ENCODE assay signal across 8 mouse cellular contexts in the genomic region with DNA sequence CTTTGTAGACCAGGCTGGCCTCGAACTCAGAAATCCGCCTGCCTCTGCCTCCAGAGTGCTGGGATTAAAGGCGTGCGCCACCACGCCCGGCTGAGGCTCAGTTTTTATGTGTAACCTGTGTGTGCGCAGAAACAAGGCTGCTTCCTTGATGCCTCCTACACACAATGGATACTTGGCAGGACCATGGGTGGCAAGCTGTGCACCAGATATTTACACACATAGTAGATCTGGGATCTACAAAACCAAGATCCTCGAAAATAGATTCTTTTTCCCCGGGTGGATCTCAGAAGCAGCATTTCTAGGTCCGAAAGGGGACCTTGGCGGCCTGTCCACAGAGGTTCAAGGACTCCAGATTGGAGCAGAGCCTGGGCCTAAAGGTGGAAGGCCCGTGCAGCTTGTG. TPM values are rescaled to one million over a fixed set of nuclear protein-coding genes. Genes with fewer than 3 reads are reported as not detected.
DNase-seq lines count a peak whose midpoint lies in the region; ATAC-seq and TF ChIP-seq lines count a peak whose summit lies in the region.

No protein-coding gene starts in this region.

- ATAC-seq in heart, embryonic 12.5 days (ENCODE audit: insufficient number of reproducible peaks, low FRiP score): no peak; the same call in 1 of the 2 replicates
- ATAC-seq in forebrain, embryonic 13.5 days: peak; percentile 14; the same call in 1 of the 2 replicates
- peak; percentile 10 for ATAC-seq in liver, postnatal 0 days

- no peak overlapping the region for H3K27ac ChIP-seq in heart, embryonic 12.5 days (ENCODE audit: poor library complexity, severe bottlenecking)
- H3K27ac ChIP-seq in forebrain, embryonic 13.5 days: 0 out of 2 replicates have a peak overlapping the region, but pooled peaks have one; percentile 44
- peak overlapping the region; percentile 61 for H3K27ac ChIP-seq in liver, postnatal 0 days (ENCODE audit: low read depth)

- H3K27me3 ChIP-seq in heart, embryonic 12.5 days (replicated peaks): peaks cover 18% of the 10 kb centered on the region
- H3K27me3 ChIP-seq in E14TG2a.4 (ENCODE audit: insufficient read depth, low read length): peaks cover 10% of the 10 kb centered on the region
- peaks cover 22% of the 10 kb centered on the region for H3K27me3 ChIP-seq in forebrain, embryonic 13.5 days
- no peaks in the 10 kb centered on the region for H3K27me3 ChIP-seq in liver, postnatal 0 days (ENCODE audit: insufficient read depth, low read length)

- intact Hi-C loops in heart, postnatal 14 days (cut with DNase I): no loop called here

- peak overlapping the region; percentile 93 for H3K4me2 ChIP-seq in heart, embryonic 12.5 days
- H3K4me2 ChIP-seq in forebrain, embryonic 13.5 days: peak overlapping the region; percentile 99
- peak overlapping the region; percentile 93 for H3K4me2 ChIP-seq in liver, postnatal 0 days (ENCODE audit: low read depth, low read length)

- peaks cover 34% of the 10 kb centered on the region for H3K4me1 ChIP-seq in heart, embryonic 12.5 days (replicated peaks)
- H3K4me1 ChIP-seq in E14TG2a.4 (replicated peaks; ENCODE audit: low read depth, low read length): peaks cover 54% of the 10 kb centered on the region
- peaks cover 52% of the 10 kb centered on the region for H3K4me1 ChIP-seq in forebrain, embryonic 13.5 days
- H3K4me1 ChIP-seq in liver, postnatal 0 days (ENCODE audit: insufficient read depth): peaks cover 43% of the 10 kb centered on the region

- no peak for TF ChIP-seq EP300 in liver, postnatal 0 days (IDR thresholded peaks at IDR 0.05; ENCODE audit: low read depth)

- TF ChIP-seq CTCF in E14TG2a.4 (conservative IDR thresholded peaks at IDR 0.05; ENCODE audit: low read length): no peak
- TF ChIP-seq CTCF in liver, postnatal 0 days (IDR thresholded peaks at IDR 0.05; ENCODE audit: low read depth): no peak

- no peaks in the 10 kb centered on the region for H3K36me3 ChIP-seq in heart, embryonic 12.5 days
- H3K36me3 ChIP-seq in E14TG2a.4 (ENCODE audit: insufficient read depth, low read length): peaks cover 34% of the 10 kb centered on the region
- H3K36me3 ChIP-seq in forebrain, embryonic 13.5 days (ENCODE audit: poor library complexity, severe bottlenecking): no peaks in the 10 kb centered on the region
- H3K36me3 ChIP-seq in liver, postnatal 0 days (replicated peaks; ENCODE audit: insufficient read depth, low read length): no peaks in the 10 kb centered on the region

- WGBS in heart, embryonic 12.5 days: 45% methylated on average over 12 of the region's 12 CpGs
- 49% methylated on average over 12 of the region's 12 CpGs for WGBS in forebrain, embryonic 13.5 days
- WGBS in liver, postnatal 0 days (ENCODE audit: insufficient replicate concordance): 35% methylated on average over 11 of the region's 12 CpGs

- no peak overlapping the region; the same call in 1 of the 2 replicates for H3K9ac ChIP-seq in heart, embryonic 12.5 days
- peak overlapping the region; percentile 60 for H3K9ac ChIP-seq in forebrain, embryonic 13.5 days
- peak overlapping the region; percentile 70 for H3K9ac ChIP-seq in liver, postnatal 0 days (replicated peaks)

- no peaks in the 10 kb centered on the region for H3K9me3 ChIP-seq in heart, embryonic 12.5 days (replicated peaks)
- H3K9me3 ChIP-seq in E14TG2a.4 (ENCODE audit: low read length): no peaks in the 10 kb centered on the region
- H3K9me3 ChIP-seq in forebrain, embryonic 13.5 days (replicated peaks): no peaks in the 10 kb centered on the region
- H3K9me3 ChIP-seq in liver, postnatal 0 days (ENCODE audit: low read length): no peaks in the 10 kb centered on the region

- DNase-seq in heart, postnatal 14 days: no peak
- DNase-seq in liver, postnatal 0 days: no peak
- DNase-seq in thymus, postnatal 4 days: no peak
- DNase-seq in adrenal gland, adult 18-20 months (ENCODE audit: low spot score in 2 of 2): no peak
- DNase-seq in spleen, postnatal 36 days (ENCODE audit: low spot score in 2 of 2): no peak

- peak overlapping the region; percentile 77 for H3K4me3 ChIP-seq in heart, embryonic 12.5 days
- H3K4me3 ChIP-seq in E14TG2a.4 (replicated peaks; ENCODE audit: low read length): peak overlapping the region; percentile 95
- peak overlapping the region; percentile 66 for H3K4me3 ChIP-seq in forebrain, embryonic 13.5 days
- H3K4me3 ChIP-seq in liver, postnatal 0 days (ENCODE audit: low read depth, low read length): peak overlapping the region; percentile 86

RNA-seq across cellular contexts. Expression of a gene that starts 0.5 kb away (rescaled TPM):
- 4.9 and 5.1 TPM in 2 replicates for polyA plus RNA-seq in heart, embryonic 12.5 days (2016; fragmentation: Nextera tagmentation; extraction: Ambion mirVana)
- 1 to 10 TPM; 5.7 to 7.6 TPM for total RNA-seq in heart, postnatal 14 days (2021)
- 9.7 and 10.8 TPM in 2 replicates for polyA plus RNA-seq in forebrain, embryonic 13.5 days (2015; fragmentation: Nextera tagmentation; extraction: Ambion mirVana)
- 5.3 TPM in 2 replicates for polyA plus RNA-seq in liver, postnatal 0 days (2015; fragmentation: Nextera tagmentation; extraction: Ambion mirVana)
- total RNA-seq in adrenal gland, adult 18-20 months (2021): 1 to 10 TPM; 8.2 to 9.4 TPM

RNA-seq across cellular contexts. Expression of a gene that starts 6.6 kb away (rescaled TPM):
- 18.3 and 19.1 TPM in 2 replicates for polyA plus RNA-seq in heart, embryonic 12.5 days (2016; fragmentation: Nextera tagmentation; extraction: Ambion mirVana)
- total RNA-seq in heart, postnatal 14 days (2021): 10 to 100 TPM; 12.7 to 13.4 TPM
- 19.4 and 20.3 TPM in 2 replicates for polyA plus RNA-seq in forebrain, embryonic 13.5 days (2015; fragmentation: Nextera tagmentation; extraction: Ambion mirVana)
- polyA plus RNA-seq in liver, postnatal 0 days (2015; fragmentation: Nextera tagmentation; extraction: Ambion mirVana): 34.0 and 37.1 TPM in 2 replicates
- 10 to 100 TPM; 19.5 to 24.4 TPM for total RNA-seq in adrenal gland, adult 18-20 months (2021)

RNA-seq across cellular contexts. Expression of a gene that starts 10.4 kb away (rescaled TPM):
- polyA plus RNA-seq in heart, embryonic 12.5 days (2016; fragmentation: Nextera tagmentation; extraction: Ambion mirVana): 131 and 133 TPM in 2 replicates
- total RNA-seq in heart, postnatal 14 days (2021): 10 to 100 TPM; 38.3 to 46.9 TPM
- 233 and 245 TPM in 2 replicates for polyA plus RNA-seq in forebrain, embryonic 13.5 days (2015; fragmentation: Nextera tagmentation; extraction: Ambion mirVana)
- polyA plus RNA-seq in liver, postnatal 0 days (2015; fragmentation: Nextera tagmentation; extraction: Ambion mirVana): 77.2 and 81.7 TPM in 2 replicates
- total RNA-seq in adrenal gland, adult 18-20 months (2021): 10 to 100 TPM; 37.2 to 40.1 TPM

RNA-seq across cellular contexts. Expression of a gene that starts 10.4 kb away (rescaled TPM):
- 83.4 and 87.7 TPM in 2 replicates for polyA plus RNA-seq in heart, embryonic 12.5 days (2016; fragmentation: Nextera tagmentation; extraction: Ambion mirVana)
- 10 to 100 TPM; 44.0 to 44.1 TPM for total RNA-seq in heart, postnatal 14 days (2021)
- 126 and 148 TPM in 2 replicates for polyA plus RNA-seq in forebrain, embryonic 13.5 days (2015; fragmentation: Nextera tagmentation; extraction: Ambion mirVana)
- polyA plus RNA-seq in liver, postnatal 0 days (2015; fragmentation: Nextera tagmentation; extraction: Ambion mirVana): 19.8 and 22.8 TPM in 2 replicates
- total RNA-seq in adrenal gland, adult 18-20 months (2021): 10 to 100 TPM; 75.5 to 82.4 TPM

RNA-seq across cellular contexts. Expression of a gene that starts 15.2 kb away (rescaled TPM):
- polyA plus RNA-seq in heart, embryonic 12.5 days (2016; fragmentation: Nextera tagmentation; extraction: Ambion mirVana): 2.6 and 3.2 TPM in 2 replicates
- total RNA-seq in heart, postnatal 14 days (2021): 1 to 10 TPM; 1.9 to 2.4 TPM
- 4.4 and 7.1 TPM in 2 replicates for polyA plus RNA-seq in forebrain, embryonic 13.5 days (2015; fragmentation: Nextera tagmentation; extraction: Ambion mirVana)
- polyA plus RNA-seq in liver, postnatal 0 days (2015; fragmentation: Nextera tagmentation; extraction: Ambion mirVana): 1.2 and 1.4 TPM in 2 replicates
- total RNA-seq in adrenal gland, adult 18-20 months (2021): 1 to 10 TPM; 2.2 to 5.7 TPM
